Mouse (Mus musculus): ENCODE results near the gene Tmem174. TPM values are rescaled to one million over a fixed set of nuclear protein-coding genes. Genes with fewer than 3 reads are reported as not detected.

Gene Tmem174
- total and polyA plus RNA-seq, 2 experiments from 2014 or later, result 0.10 TPM; not detected in 1

- WGBS, result 84% methylated on average over 9 of the region's 9 CpGs
- DNase-seq (no peak), ATAC-seq (no peak)
- H3K27ac ChIP-seq (ENCODE audit: low read depth, low read length), result no peak overlapping the region
- no peaks in the 10 kb centered on the region for H3K27me3 ChIP-seq (ENCODE audit: insufficient read depth, low read length)
- H3K4me1 ChIP-seq (ENCODE audit: insufficient read depth), result no peaks in the 10 kb centered on the region
- no peak overlapping the region for H3K4me3 ChIP-seq (ENCODE audit: low read depth, low read length)
- no peak overlapping the region for H3K9ac ChIP-seq
- H3K4me2 ChIP-seq (ENCODE audit: low read depth), result no peak overlapping the region
- H3K9me3 ChIP-seq (ENCODE audit: low read length), result no peaks in the 10 kb centered on the region
- no peaks in the 10 kb centered on the region for H3K36me3 ChIP-seq (ENCODE audit: insufficient read depth)
- no peak for TF ChIP-seq CTCF (IDR thresholded peaks at IDR 0.05; ENCODE audit: low read depth)
Observed at GRCm38 (mm10) chr13:98632306-98632942, 4.8 kb downstream of the Tmem174 start.

GRCm38 (mm10) chr13:98631105-98631838 is 5.9 kb downstream of the Tmem174 start:
- Histone ChIP-seq H3K9ac (no peak overlapping the region), H3K9me3 (ENCODE audit: low read length) (no peaks in the 10 kb centered on the region), H3K4me1 (ENCODE audit: insufficient read depth) (no peaks in the 10 kb centered on the region), H3K4me3 (ENCODE audit: low read depth, low read length) (no peak overlapping the region), H3K36me3 (ENCODE audit: insufficient read depth) (no peaks in the 10 kb centered on the region), H3K27ac (ENCODE audit: low read depth, low read length) (no peak overlapping the region), H3K27me3 (ENCODE audit: insufficient read depth, low read length) (no peaks in the 10 kb centered on the region), H3K4me2 (ENCODE audit: low read depth) (no peak overlapping the region)
- no peak for TF ChIP-seq CTCF (IDR thresholded peaks at IDR 0.05; ENCODE audit: low read depth)
- 57% methylated on average over 20 of the region's 20 CpGs for WGBS
- ATAC-seq (no peak), DNase-seq (no peak)

DNA sequence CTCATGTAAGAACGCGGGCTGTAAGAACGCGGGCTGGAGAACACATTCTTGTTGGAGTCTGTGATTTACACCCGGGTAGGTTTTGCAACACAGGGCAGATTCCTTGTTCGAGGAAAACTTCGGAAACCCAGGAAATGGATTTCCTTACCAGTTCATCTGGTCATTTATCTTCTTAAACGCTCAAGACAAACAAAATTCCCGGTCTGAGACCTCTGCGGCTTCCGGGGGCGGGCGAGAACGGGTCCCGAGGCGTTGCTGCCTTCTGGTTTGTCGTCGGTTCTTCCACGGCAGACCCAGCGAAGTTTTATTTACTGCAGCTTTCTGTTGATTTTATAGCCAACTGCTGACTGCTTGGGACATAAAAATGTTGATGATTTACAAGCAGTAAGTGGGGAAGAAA is 10.5 kb downstream of the Tmem174 start:
- H3K9me3 ChIP-seq (ENCODE audit: low read length), result no peaks in the 10 kb centered on the region
- DNase-seq (no peak), ATAC-seq (no peak)
- H3K4me3 ChIP-seq (ENCODE audit: low read depth, low read length), result no peak overlapping the region
- H3K4me1 ChIP-seq (ENCODE audit: insufficient read depth), result no peaks in the 10 kb centered on the region
- H3K27ac ChIP-seq (ENCODE audit: low read depth, low read length), result no peak overlapping the region
- H3K27me3 ChIP-seq (ENCODE audit: insufficient read depth, low read length), result no peaks in the 10 kb centered on the region
- no peak for TF ChIP-seq CTCF (IDR thresholded peaks at IDR 0.05; ENCODE audit: low read depth)
- no peak overlapping the region for H3K9ac ChIP-seq
- 95% methylated on average over 20 of the region's 20 CpGs for WGBS
- no peaks in the 10 kb centered on the region for H3K36me3 ChIP-seq (ENCODE audit: insufficient read depth)
- H3K4me2 ChIP-seq (ENCODE audit: low read depth), result no peak overlapping the region

- no peaks in the 10 kb centered on the region for H3K36me3 ChIP-seq (ENCODE audit: insufficient read depth)
- TF ChIP-seq CTCF (IDR thresholded peaks at IDR 0.05; ENCODE audit: low read depth), result no peak
- H3K4me1 ChIP-seq (ENCODE audit: insufficient read depth), result no peaks in the 10 kb centered on the region
- no peaks in the 10 kb centered on the region for H3K27me3 ChIP-seq (ENCODE audit: insufficient read depth, low read length)
- no peak for ATAC-seq
- no peak overlapping the region for H3K4me2 ChIP-seq (ENCODE audit: low read depth)
- no peaks in the 10 kb centered on the region for H3K9me3 ChIP-seq (ENCODE audit: low read length)
- no peak overlapping the region for H3K9ac ChIP-seq
- WGBS, result 88% methylated on average over 10 of the region's 10 CpGs
- no peak overlapping the region for H3K27ac ChIP-seq (ENCODE audit: low read depth, low read length)
- no peak for DNase-seq
- H3K4me3 ChIP-seq (ENCODE audit: low read depth, low read length), result no peak overlapping the region
Observed at GRCm38 (mm10) chr13:98624506-98624905, 12.7 kb downstream of the Tmem174 start.

GRCm38 (mm10) chr13:98622881-98623549 is 14.2 kb downstream of the Tmem174 start:
- WGBS, result 74% methylated on average over 8 of the region's 8 CpGs
- Histone ChIP-seq H3K27me3 (ENCODE audit: insufficient read depth, low read length) (no peaks in the 10 kb centered on the region), H3K9me3 (ENCODE audit: low read length) (no peaks in the 10 kb centered on the region), H3K9ac (no peak overlapping the region), H3K27ac (ENCODE audit: low read depth, low read length) (no peak overlapping the region), H3K4me2 (ENCODE audit: low read depth) (no peak overlapping the region), H3K4me3 (ENCODE audit: low read depth, low read length) (no peak overlapping the region), H3K36me3 (ENCODE audit: insufficient read depth) (no peaks in the 10 kb centered on the region), H3K4me1 (ENCODE audit: insufficient read depth) (no peaks in the 10 kb centered on the region)
- no peak for TF ChIP-seq CTCF (IDR thresholded peaks at IDR 0.05; ENCODE audit: low read depth)
- no peak for DNase-seq
- ATAC-seq, result no peak

- H3K9me3 ChIP-seq (ENCODE audit: low read length), result no peaks in the 10 kb centered on the region
- ATAC-seq (no peak), DNase-seq (no peak)
- no peak overlapping the region for H3K4me3 ChIP-seq (ENCODE audit: low read depth, low read length)
- no peak overlapping the region for H3K4me2 ChIP-seq (ENCODE audit: low read depth)
- TF ChIP-seq CTCF (IDR thresholded peaks at IDR 0.05; ENCODE audit: low read depth), result no peak
- H3K4me1 ChIP-seq (ENCODE audit: insufficient read depth), result no peaks in the 10 kb centered on the region
- H3K36me3 ChIP-seq (ENCODE audit: insufficient read depth), result no peaks in the 10 kb centered on the region
- no peak overlapping the region for H3K27ac ChIP-seq (ENCODE audit: low read depth, low read length)
- H3K27me3 ChIP-seq (ENCODE audit: insufficient read depth, low read length), result no peaks in the 10 kb centered on the region
- no peak overlapping the region for H3K9ac ChIP-seq
- WGBS, result 84% methylated on average over 17 of the region's 17 CpGs
Observed at GRCm38 (mm10) chr13:98617429-98618067, 19.7 kb downstream of the Tmem174 start.

Measured in forebrain, postnatal 0 days (tissue).